Mouse (Mus musculus) inflammation-experienced regulatory T-cells (primary cell): ENCODE data around the gene Ska3. TPM values are rescaled to one million over a fixed set of nuclear protein-coding genes. Genes with fewer than 3 reads are reported as not detected.

Source experiments
- polyA plus RNA-seq, 2 experiments: library from polyadenylated mRNA; unstranded; fragments of 100-300 nt; shearing (Covaris generic); gene quantifications; one replicate each; pipeline ENCODE4 v1.2.1; 2017

The Ska3 gene
- 1 to 10 TPM in 1 of 2 experiments, under 1 TPM in 1; 0.64 to 2.7 TPM for polyA plus RNA-seq

GRCm38 (mm10) chr14:57825788-57826751, at the start of gene Ska3, which contains the start of gene Mrpl57:
Ska3 (minus strand) TSS chr14:57826185.
Mrpl57 (plus strand) TSS chr14:57826234.

GRCm38 (mm10) chr14:57797991-57798931, 27.7 kb downstream of the Ska3 start, which contains the start of gene Sap18:
Sap18 (plus strand) TSS chr14:57798180.

GRCm38 (mm10) chr14:57758237-57758636, 67.7 kb downstream of the Ska3 start, which contains the start of gene Lats2:
Lats2 (minus strand) TSS chr14:57758388.

Other genes with a start within 250 kb of the Ska3 start
- 10 to 100 TPM; 35.9 to 39.1 TPM for gene Xpo4, start 160.8 kb downstream of the Ska3 start, polyA plus RNA-seq
- gene Gm49361, start 80.1 kb downstream of the Ska3 start, polyA plus RNA-seq: not detected
- 10 to 100 TPM; 50.8 to 66.8 TPM for gene Lats2, start 67.8 kb downstream of the Ska3 start, polyA plus RNA-seq
- 100 to 1,000 TPM; 202 to 234 TPM for gene Sap18, start 28.0 kb downstream of the Ska3 start, polyA plus RNA-seq
- gene Mrpl57, start within 50 bp of the Ska3 start, polyA plus RNA-seq: 100 to 1,000 TPM in 1 of 2 experiments, 10 to 100 TPM in 1; 99.9 to 122 TPM
- 100 to 1,000 TPM; 182 to 196 TPM for gene Zdhhc20, start 64.1 kb upstream of the Ska3 start, polyA plus RNA-seq
- gene Micu2, start 173.1 kb upstream of the Ska3 start, polyA plus RNA-seq: 100 to 1,000 TPM; 104 to 107 TPM
- 1 to 10 TPM in 1 of 2 experiments, under 1 TPM in 1; 0.30 to 1.5 TPM for gene Fgf9, start 244.4 kb upstream of the Ska3 start, polyA plus RNA-seq